Mouse (Mus musculus) myocyte (in vitro differentiated cells): ENCODE results near the gene Stat5b.

Experiments
- CEBPB ChIP-seq: IDR thresholded peaks from 2 replicates; pipeline ENCODE4 v1.6.1; 2011; ENCODE audit warnings: mild to moderate bottlenecking, moderate library complexity; ENCODE audit not compliant: poor library complexity, insufficient read depth, severe bottlenecking
- E2F4 ChIP-seq: IDR thresholded peaks from one replicate; pipeline ENCODE4 v1.6.1; 2011; ENCODE audit warnings: mild to moderate bottlenecking, control low read depth, moderate library complexity; ENCODE audit not compliant: insufficient read depth
- MAX ChIP-seq: IDR thresholded peaks from one replicate; pipeline ENCODE4 v1.6.1; 2011; ENCODE audit warnings: low read depth, mild to moderate bottlenecking, control low read depth
- MYOD1 ChIP-seq, 3 experiments: IDR thresholded peaks; one replicate each; pipeline ENCODE4 v1.6.1; 2011; ENCODE audit warnings: control low read depth in 2 of 3, low read depth in 2 of 3, mild to moderate bottlenecking in 2 of 3, moderate library complexity in 1 of 3; ENCODE audit not compliant: insufficient read length in 2 of 3, control insufficient read depth in 1 of 3
- MYOG ChIP-seq, 3 experiments: IDR thresholded peaks; one replicate each; pipeline ENCODE4 v1.6.1; 2011; ENCODE audit warnings: control low read depth in 2 of 3, low read depth in 2 of 3, mild to moderate bottlenecking in 2 of 3; ENCODE audit not compliant: insufficient read length in 2 of 3, control insufficient read depth in 1 of 3, insufficient read depth in 1 of 3
- POLR2A ChIP-seq: IDR thresholded peaks from one replicate; pipeline ENCODE4 v1.6.1; 2011; ENCODE audit warnings: low read depth, mild to moderate bottlenecking, control low read depth, moderate library complexity; ENCODE audit not compliant: insufficient read length
- POLR2AphosphoS2 ChIP-seq: IDR thresholded peaks from one replicate; pipeline ENCODE4 v1.6.1; 2011; ENCODE audit warnings: low read depth, control low read depth; ENCODE audit not compliant: insufficient read length
- REST ChIP-seq: IDR thresholded peaks from one replicate; pipeline ENCODE4 v1.6.1; 2011; ENCODE audit warnings: mild to moderate bottlenecking, control low read depth, moderate library complexity; ENCODE audit not compliant: insufficient read depth, insufficient read length
- SRF ChIP-seq: IDR thresholded peaks from one replicate; pipeline ENCODE4 v1.6.1; 2011; ENCODE audit warnings: low read depth; ENCODE audit not compliant: control insufficient read depth, insufficient read length
- TCF12 ChIP-seq: IDR thresholded peaks from one replicate; pipeline ENCODE4 v1.6.1; 2011; ENCODE audit warnings: mild to moderate bottlenecking, control low read depth; ENCODE audit not compliant: poor library complexity, insufficient read depth, severe bottlenecking
- TCF3 ChIP-seq: IDR thresholded peaks from one replicate; pipeline ENCODE4 v1.6.1; 2011; ENCODE audit warnings: low read depth, control low read depth; ENCODE audit not compliant: insufficient read length
- USF1 ChIP-seq: IDR thresholded peaks from one replicate; pipeline ENCODE4 v1.6.1; 2011; ENCODE audit warnings: low read depth, mild to moderate bottlenecking, control low read depth, moderate library complexity

DNA sequence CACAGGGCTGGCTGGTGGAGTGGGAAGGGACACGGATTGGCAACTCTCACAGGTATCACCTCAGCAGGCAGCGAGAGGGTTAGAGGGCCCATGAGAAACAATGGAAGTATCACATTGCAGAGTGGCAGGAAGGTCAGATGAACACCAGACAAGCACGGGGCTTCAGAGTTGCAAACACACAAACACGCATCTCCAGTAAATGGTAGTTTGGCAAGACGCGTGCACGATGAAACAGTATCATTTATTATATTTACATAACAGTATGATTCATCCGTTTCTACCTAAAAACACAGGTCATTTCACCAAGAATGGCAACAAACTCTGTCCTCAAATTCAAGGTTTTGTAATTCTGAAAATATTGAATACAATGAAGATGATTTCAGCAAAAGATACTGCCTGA is 11.0 kb downstream of the Stat5b start:
- TF ChIP-seq USF1 = no peak
- TF ChIP-seq MAX = no peak
- no peak for TF ChIP-seq MYOD1 (IDR thresholded peaks at IDR 0.05; ENCODE audit: control insufficient read depth in 1 of 3, insufficient read length in 2 of 3, low read depth in 2 of 3)
- TF ChIP-seq POLR2A = no peak
- TF ChIP-seq POLR2AphosphoS2 = no peak
- TF ChIP-seq CEBPB = no peak
- no peak for TF ChIP-seq TCF12
- no peak for TF ChIP-seq MYOG (IDR thresholded peaks at IDR 0.05; ENCODE audit: control insufficient read depth in 1 of 3, insufficient read depth in 1 of 3, insufficient read length in 2 of 3, low read depth in 2 of 3)
- no peak for TF ChIP-seq SRF
- TF ChIP-seq REST = no peak
- no peak for TF ChIP-seq TCF3
- TF ChIP-seq E2F4 = no peak
